20 mouse cellular contexts compared by ENCODE assay signal in the genomic region with DNA sequence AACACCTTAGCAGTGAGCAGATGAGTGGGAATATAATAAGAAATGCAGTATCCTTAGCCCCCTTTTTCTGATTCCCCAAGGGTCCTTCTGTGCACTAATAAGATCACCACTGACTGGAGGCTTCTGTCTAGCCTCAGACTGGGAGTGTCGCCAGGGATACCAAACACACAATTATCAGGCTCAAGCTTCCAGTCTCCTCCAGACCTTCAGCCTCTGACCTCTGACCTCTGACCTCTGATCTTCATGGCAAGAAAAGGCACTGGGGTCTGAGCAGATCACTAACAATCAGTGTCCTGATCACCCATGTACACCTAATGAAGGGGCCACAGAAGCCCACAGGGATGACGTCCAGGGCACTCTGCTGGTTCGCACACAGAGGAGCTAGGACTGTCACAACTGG.
"Had no signal": no experiment of that assay in that cellular context is flagged by ENCODE, and none has a peak within 500 bp of the region (broad histone marks: within the 10 kb centered on the region; RNA-seq: fewer than 3 reads in every experiment).

No protein-coding gene starts in this region.

- H3K9ac ChIP-seq: limb, embryonic 13.5 days; liver, embryonic 14.5 days; liver, postnatal 0 days; lung, embryonic 15.5 days; midbrain, embryonic 12.5 days had no signal

- H3K27me3 ChIP-seq: limb, embryonic 13.5 days; lung, embryonic 15.5 days; midbrain, embryonic 12.5 days had no signal

- H3K4me1 ChIP-seq: limb, embryonic 10.5 days; limb, embryonic 13.5 days; lung, embryonic 15.5 days; megakaryocyte, embryonic 14.5 days; midbrain, embryonic 12.5 days had no signal

- H3K4me3 ChIP-seq: layer of hippocampus, adult 2 months; limb, embryonic 10.5 days; limb, embryonic 13.5 days; lung, embryonic 15.5 days; megakaryocyte, embryonic 14.5 days; midbrain, embryonic 12.5 days had no signal

- H3K9me3 ChIP-seq: limb, embryonic 10.5 days; megakaryocyte, embryonic 14.5 days had no signal

- ATAC-seq: liver, postnatal 0 days had no signal

- H3K36me3 ChIP-seq: limb, embryonic 10.5 days; limb, embryonic 13.5 days; lung, embryonic 15.5 days; midbrain, embryonic 12.5 days had no signal

- DNase-seq: kidney, adult 18-20 months; kidney, adult 9 months; kidney, postnatal 25 days; layer of hippocampus, adult 9-11 months; liver; liver, postnatal 0 days; lung, postnatal 10 days; lung, postnatal 36 days; thymus, adult 2 months; thymus, postnatal 14 days; thymus, postnatal 4 days had no signal

- H3K4me2 ChIP-seq: limb, embryonic 13.5 days; lung, embryonic 15.5 days; midbrain, embryonic 12.5 days had no signal

- H3K27ac ChIP-seq: kidney, postnatal 0 days; layer of hippocampus, adult 2 months; limb, embryonic 10.5 days; limb, embryonic 13.5 days; liver, embryonic 14.5 days; lung, embryonic 15.5 days; midbrain, embryonic 12.5 days; stomach, postnatal 0 days had no signal
